Mouse (Mus musculus) erythroblast, embryonic 14.5 days (primary cell): ENCODE measurements around the gene Fank1.

ENCODE experiments used
- GATA1 ChIP-seq: IDR thresholded peaks from 2 replicates; pipeline ENCODE4 v1.6.1; 2012; ENCODE audit warnings: low read length, inconsistent platforms, mixed read lengths
- TAL1 ChIP-seq: IDR thresholded peaks from 3 replicates; pipeline ENCODE4 v1.6.1; 2012; ENCODE audit warnings: low read length, inconsistent platforms, mixed read lengths

GRCm38 (mm10) chr7:133750666-133751065, 26.0 kb upstream of the Fank1 start:
- TF ChIP-seq GATA1 (no peak), TAL1 (no peak)
